Mouse (Mus musculus) hindbrain, postnatal 0 days (tissue): ENCODE data around the gene Arhgap35. TPM values are rescaled to one million over a fixed set of nuclear protein-coding genes. Genes with fewer than 3 reads are reported as not detected.
A peak's percentile ranks its signal among the peaks of the same experiment; 100 is the strongest.

Experiments
- ATAC-seq: fragments of 200-750 bp; cut with Nextera tagmentation; 2 replicates; pipeline ENCODE4 v1.8.0; 2017; ENCODE audit warnings: mild to moderate bottlenecking, moderate TSS enrichment, moderate library complexity
- DNase-seq: peaks from one replicate; pipeline ENCODE4 v3.0.0-alpha.2; 2015; ENCODE audit warnings: low spot score
- H3K27ac ChIP-seq: fragments of 300-500 bp; sonication (generic); 2 replicates; pipeline ENCODE4 v1.5.1; 2014; ENCODE audit warnings: mild to moderate bottlenecking
- H3K27me3 ChIP-seq: fragments of 300-500 bp; sonication (generic); 2 replicates; pipeline ENCODE4 v1.6.1; 2014; ENCODE audit warnings: low read length, mixed read lengths; ENCODE audit not compliant: insufficient read depth
- H3K36me3 ChIP-seq: fragments of 300-500 bp; sonication (generic); 2 replicates; pipeline ENCODE4 v1.6.1; 2014; ENCODE audit warnings: low read length, mixed read lengths; ENCODE audit not compliant: insufficient read depth
- H3K4me1 ChIP-seq: fragments of 300-500 bp; sonication (generic); 2 replicates; pipeline ENCODE4 v1.6.1; 2014; ENCODE audit warnings: antibody characterized with exemption, low read length, mixed read lengths; ENCODE audit not compliant: insufficient read depth
- H3K4me2 ChIP-seq: fragments of 300-500 bp; sonication (generic); 2 replicates; pipeline ENCODE4 v1.6.1; 2014; ENCODE audit warnings: low read depth, mild to moderate bottlenecking, low read length, moderate library complexity, mixed read lengths
- H3K4me3 ChIP-seq: fragments of 300-500 bp; sonication (generic); 2 replicates; pipeline ENCODE4 v1.5.1; 2014; ENCODE audit warnings: low read length
- H3K9ac ChIP-seq: fragments of 300-500 bp; sonication (generic); replicated peaks from 2 replicates; pipeline ENCODE4 v1.6.1; 2014; ENCODE audit warnings: mild to moderate bottlenecking, low read length, moderate library complexity, mixed read lengths
- H3K9me3 ChIP-seq: fragments of 300-500 bp; sonication (generic); 2 replicates; pipeline ENCODE4 v1.6.1; 2016; ENCODE audit warnings: low read length, mixed read lengths
- CTCF ChIP-seq: IDR thresholded peaks from 2 replicates; pipeline ENCODE4 v1.5.1; 2016; ENCODE audit warnings: antibody characterized with exemption, control low read depth, low read depth
- WGBS: fragments of 180-500 bp; shearing (Covaris S2); extraction: QIAGEN DNeasy Blood & Tissue Kit; methylation state at CpG from one replicate; pipeline ENCODE4 v1.1.7; 2014; 5-methylcytosine and 5-hydroxymethylcytosine counted together
- polyA plus RNA-seq: library from polyadenylated mRNA; unstranded; fragments of >200 nt; fragmentation: Nextera tagmentation; extraction: Ambion mirVana; gene quantifications from 2 replicates; pipeline ENCODE4 v1.2.1, GENCODE M21; 2015
- total RNA-seq: library from RNA; depleted of rRNA; stranded (reverse); fragments of >200 nt; gene quantifications from 2 replicates; pipeline ENCODE4 v1.2.3, GENCODE M21; 2014

Gene Arhgap35
- total and polyA plus RNA-seq, 2 experiments from 2014 or later = 24.8 to 131 TPM

- Histone ChIP-seq H3K9me3 (no peaks in the 10 kb centered on the region), H3K27ac (no peak overlapping the region), H3K4me3 (no peak overlapping the region), H3K4me2 (no peak overlapping the region), H3K9ac (no peak overlapping the region), H3K4me1 (peaks cover 10% of the 10 kb centered on the region), H3K36me3 (no peaks in the 10 kb centered on the region), H3K27me3 (no peaks in the 10 kb centered on the region)
- ATAC-seq (no peak), DNase-seq (peak; percentile 36)
- TF ChIP-seq CTCF = no peak
Measured at GRCm38 (mm10) chr7:16584384-16584783, 30.4 kb downstream of the Arhgap35 start.

- Histone ChIP-seq H3K4me3 (no peak overlapping the region), H3K4me2 (no peak overlapping the region), H3K36me3 (no peaks in the 10 kb centered on the region), H3K4me1 (peaks cover 10% of the 10 kb centered on the region), H3K9ac (no peak overlapping the region), H3K27ac (no peak overlapping the region), H3K27me3 (no peaks in the 10 kb centered on the region), H3K9me3 (no peaks in the 10 kb centered on the region)
- no peak for TF ChIP-seq CTCF
- ATAC-seq (no peak), DNase-seq (no peak)
- WGBS = 77% methylated on average over 1 of the region's 1 CpGs
Measured at GRCm38 (mm10) chr7:16583775-16584174, 31.0 kb downstream of the Arhgap35 start.

GRCm38 (mm10) chr7:16582299-16582698 lies 32.5 kb downstream of the Arhgap35 start:
- no peaks in the 10 kb centered on the region for H3K36me3 ChIP-seq
- no peaks in the 10 kb centered on the region for H3K9me3 ChIP-seq
- no peak overlapping the region for H3K27ac ChIP-seq
- no peak overlapping the region for H3K4me3 ChIP-seq
- ATAC-seq (no peak), DNase-seq (no peak)
- peaks cover 10% of the 10 kb centered on the region for H3K4me1 ChIP-seq
- no peak overlapping the region for H3K9ac ChIP-seq
- TF ChIP-seq CTCF = no peak
- H3K27me3 ChIP-seq = no peaks in the 10 kb centered on the region
- H3K4me2 ChIP-seq = no peak overlapping the region
- WGBS = 77% methylated on average over 3 of the region's 3 CpGs

- no peak overlapping the region for H3K4me2 ChIP-seq
- H3K27ac ChIP-seq = peak overlapping the region; percentile 42; the same call in 1 of the 2 replicates
- H3K36me3 ChIP-seq = no peaks in the 10 kb centered on the region
- H3K4me1 ChIP-seq = peaks cover 10% of the 10 kb centered on the region
- no peak overlapping the region for H3K4me3 ChIP-seq
- ATAC-seq = no peak
- TF ChIP-seq CTCF = no peak
- H3K9ac ChIP-seq = no peak overlapping the region
- no peaks in the 10 kb centered on the region for H3K9me3 ChIP-seq
- no peaks in the 10 kb centered on the region for H3K27me3 ChIP-seq
- no peak for DNase-seq
- WGBS = 59% methylated on average over 13 of the region's 13 CpGs
Measured at GRCm38 (mm10) chr7:16581276-16582100, 33.3 kb downstream of the Arhgap35 start.

- Histone ChIP-seq H3K4me1 (peaks cover 7% of the 10 kb centered on the region; the same call in 1 of the 2 replicates), H3K9me3 (no peaks in the 10 kb centered on the region), H3K4me2 (no peak overlapping the region), H3K27ac (no peak overlapping the region), H3K36me3 (no peaks in the 10 kb centered on the region), H3K4me3 (no peak overlapping the region), H3K9ac (no peak overlapping the region), H3K27me3 (no peaks in the 10 kb centered on the region)
- WGBS = 63% methylated on average over 1 of the region's 1 CpGs
- DNase-seq (no peak), ATAC-seq (no peak)
- TF ChIP-seq CTCF = no peak
Measured at GRCm38 (mm10) chr7:16576719-16577118, 38.1 kb downstream of the Arhgap35 start.

- 92% methylated on average over 1 of the region's 1 CpGs for WGBS
Measured at GRCm38 (mm10) chr7:16571191-16571590, 43.6 kb downstream of the Arhgap35 start.

GRCm38 (mm10) chr7:16570737-16571136 lies 44.1 kb downstream of the Arhgap35 start:
- DNase-seq (no peak), ATAC-seq (no peak)
- WGBS = 100% methylated on average over 1 of the region's 1 CpGs
- Histone ChIP-seq H3K27ac (no peak overlapping the region), H3K27me3 (no peaks in the 10 kb centered on the region), H3K4me2 (no peak overlapping the region), H3K4me3 (no peak overlapping the region), H3K36me3 (no peaks in the 10 kb centered on the region), H3K9me3 (no peaks in the 10 kb centered on the region), H3K4me1 (no peaks in the 10 kb centered on the region), H3K9ac (no peak overlapping the region)
- no peak for TF ChIP-seq CTCF

More at GRCm38 (mm10) chr7:16571191-16571590, 43.6 kb downstream of the Arhgap35 start:
- no peaks in the 10 kb centered on the region for H3K27me3 ChIP-seq
- no peaks in the 10 kb centered on the region for H3K4me1 ChIP-seq
- no peak overlapping the region for H3K4me3 ChIP-seq
- no peak for ATAC-seq
- no peak for DNase-seq
- no peak overlapping the region for H3K9ac ChIP-seq
- no peaks in the 10 kb centered on the region for H3K9me3 ChIP-seq
- TF ChIP-seq CTCF = no peak
- no peaks in the 10 kb centered on the region for H3K36me3 ChIP-seq
- H3K27ac ChIP-seq = no peak overlapping the region
- no peak overlapping the region for H3K4me2 ChIP-seq
